Mouse (Mus musculus): ENCODE data around the gene Egfr. TPM values are rescaled to one million over a fixed set of nuclear protein-coding genes. Genes with fewer than 3 reads are reported as not detected.

Egfr gene
- polyA plus RNA-seq, 2 experiments from 2014 or later = 0.13 TPM; not detected in 1

Other genes with a start within 250 kb of the Egfr start
- 1 to 10 TPM; 6.3 to 8.5 TPM for gene Sec61g, start 243.7 kb upstream of the Egfr start, polyA plus RNA-seq (2017; shearing (Covaris generic))
- gene Fbxo48, start 199.2 kb downstream of the Egfr start, polyA plus RNA-seq (2017; shearing (Covaris generic)) = 1 to 10 TPM in 1 of 2 experiments, under 1 TPM in 1; 0.79 to 1.3 TPM

Measured in activated CD4-positive, CD25-positive, alpha-beta regulatory T cell, adult 4 months (primary cell).